Mouse (Mus musculus) MEL (cell line): ENCODE measurements around the gene Gorasp2. TPM values are rescaled to one million over a fixed set of nuclear protein-coding genes. Genes with fewer than 3 reads are reported as not detected.

Experiments
- DNase-seq: peaks from one replicate; pipeline ENCODE4 v3.0.0; 2011; ENCODE audit warnings: low read depth, low spot score
- H3K27ac ChIP-seq: 2 replicates; pipeline ENCODE4 v1.5.1; 2012; ENCODE audit warnings: low read depth, mild to moderate bottlenecking, control low read depth, low read length, moderate library complexity; ENCODE audit not compliant: control insufficient read depth
- H3K27me3 ChIP-seq, 2 experiments: fragments of 150-350 bp in 1 of 2; sonication (generic) in 1 of 2; 2 replicates each; pipeline ENCODE4 v1.6.1; 2012; ENCODE audit warnings: low read length in 2 of 2, mild to moderate bottlenecking in 2 of 2, improper control_type of control experiment in 1 of 2, moderate library complexity in 1 of 2; ENCODE audit not compliant: insufficient read depth in 2 of 2, control insufficient read depth in 1 of 2
- H3K36me3 ChIP-seq, 2 experiments: 2 replicates each; pipeline ENCODE4 v1.6.1; 2012 to 2014; ENCODE audit warnings: low read length in 2 of 2, improper control_type of control experiment in 1 of 2, inconsistent platforms in 1 of 2, mild to moderate bottlenecking in 1 of 2; ENCODE audit not compliant: insufficient read depth in 2 of 2, control insufficient read depth in 1 of 2
- H3K4me1 ChIP-seq, 2 experiments: fragments of 150-350 bp in 1 of 2; sonication (generic) in 1 of 2; 2 replicates each; pipeline ENCODE4 v1.6.1; 2012; ENCODE audit warnings: low read length in 2 of 2, improper control_type of control experiment in 1 of 2, mild to moderate bottlenecking in 1 of 2; ENCODE audit not compliant: insufficient read depth in 2 of 2, control insufficient read depth in 1 of 2
- H3K4me3 ChIP-seq, 2 experiments: fragments of 150-350 bp in 1 of 2; sonication (generic) in 1 of 2; 2 replicates each; pipeline ENCODE4 v1.5.1; 2012; ENCODE audit warnings: low read depth in 2 of 2, low read length in 2 of 2, mild to moderate bottlenecking in 2 of 2, moderate library complexity in 2 of 2, control low read depth in 1 of 2, improper control_type of control experiment in 1 of 2; ENCODE audit not compliant: control insufficient read depth in 1 of 2, insufficient read depth in 1 of 2
- H3K79me2 ChIP-seq: 2 replicates; pipeline ENCODE4 v1.6.1; 2012; ENCODE audit warnings: mild to moderate bottlenecking, low read length, moderate library complexity; ENCODE audit not compliant: control insufficient read depth, poor library complexity, insufficient read depth
- H3K9ac ChIP-seq: 2 replicates; pipeline ENCODE4 v1.6.1; 2012; ENCODE audit warnings: low read depth, mild to moderate bottlenecking, control low read depth, low read length, moderate library complexity; ENCODE audit not compliant: control insufficient read depth, poor library complexity, severe bottlenecking
- H3K9me3 ChIP-seq: fragments of 150-350 bp; sonication (generic); replicated peaks from 2 replicates; pipeline ENCODE4 v1.6.1; 2012; ENCODE audit warnings: mild to moderate bottlenecking, low read length, improper control_type of control experiment, moderate library complexity; ENCODE audit not compliant: insufficient read depth
- CHD2 ChIP-seq: IDR thresholded peaks from 2 replicates; pipeline ENCODE4 v1.6.1; 2011; ENCODE audit warnings: low read length, improper control_type of control experiment
- E2F4 ChIP-seq: IDR thresholded peaks from 2 replicates; pipeline ENCODE4 v1.6.1; 2011; ENCODE audit warnings: low read depth, low read length, improper control_type of control experiment, borderline replicate concordance
- ELF1 ChIP-seq: IDR thresholded peaks from 2 replicates; pipeline ENCODE4 v1.6.1; 2014; ENCODE audit warnings: low read depth, mild to moderate bottlenecking, inconsistent platforms, low read length, improper control_type of control experiment, moderate library complexity
- ETS1 ChIP-seq: IDR thresholded peaks from 2 replicates; pipeline ENCODE4 v1.6.1; 2012; ENCODE audit warnings: low read depth, mild to moderate bottlenecking, inconsistent platforms, low read length, improper control_type of control experiment, moderate library complexity
- GABPA ChIP-seq: IDR thresholded peaks from 2 replicates; pipeline ENCODE4 v1.6.1; 2012; ENCODE audit warnings: low read depth, mild to moderate bottlenecking, inconsistent platforms, low read length, improper control_type of control experiment, moderate library complexity
- HCFC1 ChIP-seq: IDR thresholded peaks from 2 replicates; pipeline ENCODE4 v1.6.1; 2012; ENCODE audit warnings: low read depth, mild to moderate bottlenecking, inconsistent platforms, low read length, improper control_type of control experiment, moderate library complexity
- JUND ChIP-seq: IDR thresholded peaks from 2 replicates; pipeline ENCODE4 v1.6.1; 2011; ENCODE audit warnings: low read depth, mild to moderate bottlenecking, improper control_type of control experiment, low read length
- KAT2A ChIP-seq: conservative IDR thresholded peaks from 2 replicates; pipeline ENCODE4 v1.6.1; 2012; ENCODE audit warnings: low read depth, low read length, improper control_type of control experiment, inconsistent platforms
- MXI1 ChIP-seq: IDR thresholded peaks from 2 replicates; pipeline ENCODE4 v1.6.1; 2011; ENCODE audit warnings: mild to moderate bottlenecking, low read depth, low read length, improper control_type of control experiment
- MYB ChIP-seq: IDR thresholded peaks from 2 replicates; pipeline ENCODE4 v1.6.1; 2011; ENCODE audit warnings: mild to moderate bottlenecking, low read depth, low read length, improper control_type of control experiment
- MYC ChIP-seq: IDR thresholded peaks from 2 replicates; pipeline ENCODE4 v1.6.1; 2011; ENCODE audit warnings: low read depth, mild to moderate bottlenecking, low read length, improper control_type of control experiment, moderate library complexity
- NRF1 ChIP-seq: IDR thresholded peaks from 2 replicates; pipeline ENCODE4 v1.6.1; 2014; ENCODE audit warnings: low read depth, mild to moderate bottlenecking, inconsistent platforms, low read length, improper control_type of control experiment, moderate library complexity; ENCODE audit not compliant: poor library complexity, insufficient read depth, severe bottlenecking
- RAD21 ChIP-seq: IDR thresholded peaks from 2 replicates; pipeline ENCODE4 v1.6.1; 2011; ENCODE audit warnings: mild to moderate bottlenecking, low read depth, low read length, improper control_type of control experiment
- SIN3A ChIP-seq: IDR thresholded peaks from 2 replicates; pipeline ENCODE4 v1.6.1; 2012; ENCODE audit warnings: low read length, improper control_type of control experiment, inconsistent platforms
- TAL1 ChIP-seq: IDR thresholded peaks from 2 replicates; pipeline ENCODE4 v1.6.1; 2012; ENCODE audit warnings: mild to moderate bottlenecking, inconsistent platforms, low read length, moderate library complexity, mixed read lengths
- TCF12 ChIP-seq: IDR thresholded peaks from 2 replicates; pipeline ENCODE4 v1.6.1; 2014; ENCODE audit warnings: low read depth, mild to moderate bottlenecking, inconsistent platforms, low read length, improper control_type of control experiment, moderate library complexity
- ZC3H11A ChIP-seq: IDR thresholded peaks from 2 replicates; pipeline ENCODE4 v1.6.1; 2012; ENCODE audit warnings: low read depth, mild to moderate bottlenecking, inconsistent platforms, low read length, improper control_type of control experiment
- ZMIZ1 ChIP-seq: IDR thresholded peaks from 2 replicates; pipeline ENCODE4 v1.6.1; 2012; ENCODE audit warnings: low read depth, mild to moderate bottlenecking, inconsistent platforms, low read length, improper control_type of control experiment, moderate library complexity
- polyA plus RNA-seq, 2 experiments: library from polyadenylated mRNA; stranded (reverse) in 1 of 2; unstranded in 1 of 2; fragments of >175 nt in 1 of 2; fragments of >200 nt in 1 of 2; gene quantifications; 2 replicates each; pipeline versions ENCODE4 v1.2.1 to v1.2.4; 2012; ENCODE audit warnings: low replicate concordance in 2 of 2, low read depth in 1 of 2; ENCODE audit not compliant: insufficient read length in 2 of 2, insufficient read depth in 1 of 2, missing spikeins in 1 of 2
- total RNA-seq: library from RNA; depleted of rRNA; stranded (reverse); fragments of 300-350 nt; gene quantifications from 2 replicates; pipeline ENCODE4 v1.2.3, GENCODE M21; 2012

Gene Gorasp2
- total and polyA plus RNA-seq, 3 experiments, result 81.8 to 132 (median 124) TPM

GRCm38 (mm10) chr2:70710878-70711277 is 49.5 kb downstream of the Gorasp2 start:
- Histone ChIP-seq H3K79me2 (no peaks in the 10 kb centered on the region), H3K4me1 (no peaks in the 10 kb centered on the region), H3K36me3 (peaks cover 3 to 22% of the 10 kb centered on the region in 2 experiments; a peak in 3 of 4 replicates), H3K4me3 (no peak overlapping the region), H3K27me3 (no peaks in the 10 kb centered on the region), H3K9ac (no peak overlapping the region), H3K27ac (no peak overlapping the region), H3K9me3 (no peaks in the 10 kb centered on the region)
- DNase-seq, result no peak
- TF ChIP-seq ETS1 (no peak), E2F4 (no peak), KAT2A (no peak), MXI1 (no peak), MYC (no peak), ZMIZ1 (no peak)
- TF ChIP-seq, all 39 proteins: peak for 0

GRCm38 (mm10) chr2:70723610-70724243 is 62.4 kb downstream of the Gorasp2 start:
- peaks cover 0 to 27% of the 10 kb centered on the region in 2 experiments; a peak in 3 of 4 replicates for H3K36me3 ChIP-seq
- no peak overlapping the region for H3K4me3 ChIP-seq
- no peaks in the 10 kb centered on the region for H3K79me2 ChIP-seq
- H3K9ac ChIP-seq, result no peak overlapping the region
- H3K9me3 ChIP-seq, result no peaks in the 10 kb centered on the region
- no peak for DNase-seq
- no peak for TF ChIP-seq GABPA
- TF ChIP-seq MXI1, result no peak
- TF ChIP-seq CHD2, result no peak
- no peaks in the 10 kb centered on the region for H3K4me1 ChIP-seq
- H3K27me3 ChIP-seq, result no peaks in the 10 kb centered on the region
- no peak overlapping the region for H3K27ac ChIP-seq

GRCm38 (mm10) chr2:70727089-70727488 is 65.7 kb downstream of the Gorasp2 start:
- DNase-seq, result no peak
- no peak overlapping the region for H3K9ac ChIP-seq
- TF ChIP-seq ELF1, result no peak
- TF ChIP-seq TCF12, result no peak
- TF ChIP-seq NRF1, result no peak
- no peak for TF ChIP-seq MYB
- TF ChIP-seq JUND, result no peak
- TF ChIP-seq TAL1, result no peak
- TF ChIP-seq ZMIZ1, result no peak
- TF ChIP-seq GABPA, result no peak
- no peak for TF ChIP-seq RAD21
- no peak for TF ChIP-seq HCFC1
- no peak for TF ChIP-seq CHD2
- no peak for TF ChIP-seq ZC3H11A
- no peak for TF ChIP-seq SIN3A

More at GRCm38 (mm10) chr2:70727089-70727488, 65.7 kb downstream of the Gorasp2 start:
- Histone ChIP-seq H3K27ac (no peak overlapping the region), H3K27me3 (no peaks in the 10 kb centered on the region), H3K79me2 (no peaks in the 10 kb centered on the region), H3K4me1 (no peaks in the 10 kb centered on the region), H3K9me3 (no peaks in the 10 kb centered on the region), H3K36me3 (peaks cover 0 to 28% of the 10 kb centered on the region in 2 experiments; a peak in 3 of 4 replicates), H3K4me3 (no peak overlapping the region)
